Mouse (Mus musculus) spleen, adult 18-20 months (tissue): ENCODE results near the gene Gm45713.
A peak's percentile ranks its signal among the peaks of the same experiment; 100 is the strongest.
"Not testable (repeated sequence)": the region's sequence is repeated elsewhere in the genome, so short reads cannot be mapped to it uniquely, and the experiment has no call there.

Experiments
- DNase-seq, 2 experiments: peaks; one replicate each; pipeline ENCODE4 v3.0.0; 2022; ENCODE audit warnings: mixed read lengths in 2 of 2

Gene Gm45713

DNA sequence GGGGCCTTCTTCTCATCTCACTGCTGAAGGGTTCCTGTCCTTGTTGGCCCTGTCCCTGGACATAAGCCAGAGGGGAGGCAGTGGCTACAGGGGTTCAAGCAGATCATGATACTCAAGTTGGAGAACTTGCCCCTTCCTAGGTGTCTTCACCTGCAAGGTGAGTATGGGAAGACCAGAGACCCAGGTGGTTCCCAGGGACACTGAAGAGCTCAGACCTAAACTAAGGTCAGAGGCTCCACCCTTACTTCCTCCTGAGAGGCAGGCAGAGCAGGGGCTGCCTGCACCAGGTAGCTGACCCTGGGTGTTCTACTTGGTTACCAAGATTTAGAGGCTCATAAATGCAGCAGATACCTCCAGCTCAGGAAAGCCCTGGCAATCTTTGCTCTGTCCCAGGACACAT is 14.1 kb downstream of the Gm45713 start:
- DNase-seq: no peak

DNA sequence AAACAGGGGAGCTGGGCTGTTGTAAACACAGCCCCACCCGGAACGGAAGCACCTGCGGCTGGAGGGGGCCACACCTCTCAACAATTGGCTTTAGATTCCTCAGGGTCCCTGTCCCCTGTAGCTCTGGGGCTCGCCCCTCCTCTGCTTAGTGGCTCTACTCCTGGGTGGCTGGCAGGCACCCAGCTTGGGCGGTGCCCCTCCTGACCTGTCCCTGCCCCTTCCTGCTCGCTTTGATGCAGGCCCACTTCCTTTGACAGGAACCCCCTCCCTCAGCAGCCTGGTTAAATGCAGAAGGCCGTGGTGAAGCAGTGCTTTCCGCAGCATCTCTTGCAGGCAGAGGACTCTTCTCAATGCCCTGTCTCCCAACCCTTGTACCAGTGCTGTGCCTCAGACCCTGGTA is 14.6 kb downstream of the Gm45713 start:
- DNase-seq: peak; percentile 79 to 88

DNA sequence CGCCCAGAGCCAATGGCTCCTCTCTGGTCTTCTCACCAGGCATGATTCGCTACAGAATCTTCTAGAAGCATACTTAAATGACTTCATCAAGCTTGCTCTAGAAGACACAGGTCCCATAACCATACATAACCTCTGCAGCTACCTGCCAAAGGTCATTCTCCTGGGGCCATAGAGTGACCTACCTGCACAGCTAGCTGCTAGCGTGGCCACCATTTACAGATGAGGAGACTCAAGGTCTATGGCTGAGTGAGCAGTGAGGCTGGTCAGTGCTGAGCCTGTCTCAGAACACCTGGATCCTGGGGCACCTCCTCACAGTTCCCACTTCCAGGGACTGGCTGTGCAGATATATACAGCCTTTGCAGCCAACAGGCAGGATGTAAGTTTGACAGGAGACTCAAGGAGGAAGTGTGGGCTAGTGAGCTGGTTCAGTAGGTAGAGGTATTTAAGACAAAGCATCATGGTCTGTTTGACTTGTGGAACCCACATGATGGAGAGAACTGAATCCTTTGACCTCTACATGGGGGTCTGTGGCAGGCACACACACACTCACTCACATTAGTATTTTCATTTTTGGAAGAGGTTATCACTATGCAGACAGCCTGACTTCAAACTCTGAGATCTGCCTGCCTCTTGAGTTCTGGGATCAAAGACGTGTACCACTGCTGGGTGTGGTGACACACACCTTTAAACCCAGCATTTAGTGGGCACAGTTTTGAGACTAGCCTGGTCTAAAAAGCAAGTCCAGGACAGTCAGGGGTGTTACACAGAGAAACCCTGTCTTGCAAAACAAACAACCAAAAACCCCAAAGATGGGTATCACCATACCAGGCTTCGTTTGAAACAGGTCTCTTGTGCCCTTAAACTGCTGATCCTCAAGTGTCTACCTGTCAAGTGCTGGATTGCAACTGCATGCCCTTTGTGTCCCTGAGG is 16.0 kb downstream of the Gm45713 start:
- no peak for DNase-seq

DNA sequence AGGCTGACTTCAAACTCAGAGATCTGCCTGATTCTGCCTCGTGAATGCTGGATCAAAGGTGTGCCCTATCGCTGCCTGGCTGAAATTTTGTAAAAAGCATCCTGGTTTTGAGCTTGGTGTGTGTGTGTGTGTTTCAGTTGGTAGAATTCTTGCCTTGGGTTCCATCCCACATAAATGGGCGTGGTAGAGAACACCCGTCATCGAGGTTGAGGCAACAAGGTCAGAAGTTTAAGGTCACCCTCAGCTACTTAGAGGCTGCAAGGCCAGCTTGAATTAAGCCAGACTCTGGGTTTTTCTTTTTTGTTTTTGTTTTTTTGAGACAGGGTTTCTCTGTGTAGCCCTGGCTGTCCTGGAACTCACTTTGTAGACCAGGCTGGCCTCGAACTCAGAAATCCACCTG is 17.7 kb downstream of the Gm45713 start:
- DNase-seq: no peak

DNA sequence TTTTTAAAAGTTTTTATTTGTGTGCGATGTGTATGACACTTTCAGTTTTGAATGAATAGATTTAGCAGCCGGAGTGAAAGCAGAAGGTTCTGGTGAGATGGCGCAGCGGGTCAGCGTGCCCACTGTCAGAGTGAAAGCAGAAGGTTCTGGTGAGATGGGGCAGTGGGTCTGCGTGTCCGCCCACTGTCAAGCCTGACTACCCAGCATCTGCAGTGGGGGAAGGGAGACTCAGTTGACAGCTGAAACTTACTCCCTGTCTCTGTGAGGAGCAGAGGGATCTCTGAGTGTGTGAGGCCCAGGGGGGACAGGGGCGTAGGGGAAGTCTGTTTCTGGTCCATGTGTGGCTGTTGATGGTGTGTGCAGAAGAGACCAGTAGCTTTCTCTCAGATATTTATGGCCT is 18.5 kb downstream of the Gm45713 start:
- peak in 1 of 2 experiments; percentile 45 for DNase-seq

DNA sequence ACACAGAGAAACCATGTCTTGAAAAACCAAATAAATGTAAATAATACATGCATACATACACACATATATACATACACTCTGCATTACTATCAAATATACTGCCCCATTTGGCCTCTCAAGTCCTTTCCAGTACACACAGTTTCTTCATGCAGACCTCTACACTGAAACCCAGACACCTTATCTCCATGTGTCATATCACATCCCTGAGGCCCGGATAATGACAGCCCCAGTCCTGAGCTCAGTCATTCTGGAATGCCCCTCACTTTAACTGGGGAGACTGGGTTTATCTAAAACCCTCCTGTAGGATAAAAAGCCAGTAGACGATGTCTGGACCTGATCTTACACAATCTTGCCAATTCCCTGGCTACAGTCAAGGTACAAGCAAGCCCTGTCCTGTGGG is 22.6 kb downstream of the Gm45713 start:
- no peak for DNase-seq

DNA sequence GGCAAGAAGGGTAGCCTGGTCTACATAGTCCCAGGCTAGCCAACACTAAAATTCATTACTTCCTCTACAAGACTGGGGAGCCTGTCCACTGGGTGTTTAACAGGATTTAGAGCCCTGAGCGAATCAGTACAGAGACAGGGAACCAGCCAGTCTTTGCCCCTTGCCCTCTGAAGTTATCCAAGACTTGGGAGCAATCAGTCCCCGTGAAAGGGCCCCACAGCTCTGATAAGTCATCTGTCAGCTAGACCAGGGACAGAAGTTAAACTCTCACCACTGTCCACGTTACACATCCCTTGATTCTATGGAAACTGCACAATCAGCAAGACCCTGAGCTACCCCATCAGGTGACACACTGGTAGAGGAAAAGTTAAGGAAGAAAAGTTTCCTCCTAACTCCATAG is 23.5 kb downstream of the Gm45713 start:
- DNase-seq: no peak

DNA sequence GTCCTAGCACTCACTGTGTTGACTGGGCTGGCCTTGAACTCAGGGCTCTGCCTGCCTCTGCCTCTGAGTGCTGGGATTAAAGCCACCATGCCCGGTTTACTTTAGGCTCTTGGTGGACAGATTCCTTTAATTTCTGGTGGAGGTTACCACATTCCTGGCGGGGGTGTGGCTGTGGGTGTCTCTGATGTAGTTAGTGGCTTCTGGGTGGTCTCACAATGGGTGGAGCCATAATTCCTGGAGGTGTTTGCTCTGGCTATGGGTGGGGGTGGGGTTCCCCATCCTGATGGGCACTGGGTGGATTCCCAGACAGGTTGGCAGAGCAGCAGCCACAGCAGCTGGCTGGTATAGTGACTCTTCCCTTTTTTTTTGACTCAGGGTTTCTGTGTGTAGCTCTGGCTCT is 24.1 kb downstream of the Gm45713 start:
- DNase-seq: no peak

DNA sequence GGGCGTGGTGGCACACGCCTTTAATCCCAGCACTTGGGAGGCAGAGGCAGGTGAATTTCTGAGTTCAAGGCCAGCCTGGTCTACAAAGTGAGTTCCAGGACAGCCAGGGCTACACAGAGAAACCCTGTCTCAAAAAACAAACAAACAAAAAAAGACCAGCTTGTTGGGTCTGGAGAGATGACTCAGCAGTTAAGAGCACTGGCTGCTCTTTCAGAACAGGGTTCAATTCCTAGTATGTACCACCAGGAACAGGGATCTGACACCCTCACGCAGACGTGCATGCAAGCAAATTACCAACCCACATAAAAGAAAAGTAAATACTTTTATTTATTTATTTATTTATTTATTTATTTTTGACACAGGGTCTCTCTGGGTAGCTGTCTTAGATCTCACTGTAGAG is 25.9 kb downstream of the Gm45713 start:
- DNase-seq: not testable (repeated sequence)

DNA sequence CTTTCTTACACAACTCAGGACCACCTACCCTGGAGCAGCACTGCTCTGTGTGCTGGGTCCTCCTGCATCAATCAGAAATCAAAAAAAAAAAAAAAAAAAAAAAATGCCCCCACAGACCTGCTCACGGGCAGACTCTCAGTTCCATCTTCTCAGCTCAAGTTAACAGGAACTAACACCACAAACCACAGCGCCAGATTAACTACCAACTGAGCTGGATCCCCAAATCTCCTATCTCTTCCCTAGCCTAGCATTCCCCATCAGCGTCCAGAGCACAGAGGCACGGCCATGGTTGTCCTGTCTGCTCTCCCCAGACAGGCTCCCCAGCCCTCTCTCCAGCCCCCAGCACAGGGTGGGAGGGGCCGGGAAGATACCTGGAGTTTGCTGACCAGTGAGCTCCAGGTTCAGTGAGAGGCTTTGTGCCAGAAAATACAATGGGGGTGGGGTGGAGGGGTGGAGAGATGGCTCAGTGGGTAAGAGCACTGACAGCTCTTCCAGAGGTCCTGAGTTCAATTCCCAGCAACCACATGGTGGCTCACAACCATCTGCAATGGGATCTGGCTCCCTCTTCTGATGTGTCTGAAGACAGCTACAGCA is 28.9 kb downstream of the Gm45713 start:
- no peak for DNase-seq

DNA sequence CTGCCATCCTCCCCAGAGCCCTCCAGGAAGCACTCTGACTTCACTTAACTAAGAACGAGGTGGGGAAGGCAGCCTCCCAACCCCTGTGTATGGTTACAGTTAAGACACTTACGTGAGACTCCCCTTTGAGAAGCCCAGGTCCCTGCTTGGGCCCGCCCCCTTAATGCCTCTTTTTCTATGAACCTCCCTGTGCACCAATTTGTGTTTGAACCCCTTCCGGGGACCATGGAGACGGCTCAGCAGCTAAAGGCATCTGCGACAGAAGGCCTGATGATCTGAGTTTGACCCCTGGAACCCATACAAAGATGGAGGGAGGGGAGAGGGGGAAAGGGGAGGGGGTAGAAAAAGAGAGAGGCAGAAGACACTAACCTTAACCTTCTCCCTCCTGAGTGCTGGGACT is 29.6 kb downstream of the Gm45713 start:
- DNase-seq: no peak

DNA sequence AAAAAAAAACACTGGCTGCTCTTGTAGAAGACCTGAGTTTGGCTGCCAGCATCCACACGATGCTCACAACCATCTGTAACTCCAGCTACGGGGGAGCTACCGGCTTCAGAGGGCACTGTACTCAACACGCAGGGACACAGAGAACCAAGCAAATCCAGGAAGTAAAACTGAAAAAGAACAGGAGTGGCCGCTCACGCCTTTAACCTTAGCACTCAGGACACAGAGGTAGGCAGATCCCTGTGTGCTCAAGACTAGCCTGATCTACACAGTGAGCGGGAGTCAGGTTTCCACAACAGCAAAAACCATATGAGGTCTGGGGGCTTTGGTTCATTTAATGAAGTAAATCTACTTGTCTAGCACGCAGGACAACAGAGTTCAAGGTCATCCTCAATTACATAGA is 30.5 kb downstream of the Gm45713 start:
- no peak for DNase-seq

DNA sequence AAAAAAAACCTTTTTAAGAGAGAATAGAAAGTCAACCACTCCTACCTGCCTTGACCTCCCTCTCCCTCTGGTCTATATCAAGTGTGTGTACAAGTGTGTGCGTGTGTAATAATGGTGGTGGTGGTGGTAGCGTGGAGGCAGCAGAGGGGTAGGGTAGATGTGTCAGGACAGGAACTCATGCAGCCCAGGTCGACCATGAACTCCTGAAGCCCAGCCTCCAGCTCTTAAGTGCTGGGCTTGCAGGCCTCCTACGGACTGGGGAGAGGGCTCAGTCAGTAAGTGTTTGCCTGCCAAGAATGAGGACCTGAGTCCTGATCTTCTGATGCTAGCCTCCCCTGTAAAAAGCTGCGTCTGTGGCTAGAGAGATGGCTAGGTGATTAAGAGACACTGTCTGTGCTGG is 31.1 kb downstream of the Gm45713 start:
- no peak for DNase-seq

DNA sequence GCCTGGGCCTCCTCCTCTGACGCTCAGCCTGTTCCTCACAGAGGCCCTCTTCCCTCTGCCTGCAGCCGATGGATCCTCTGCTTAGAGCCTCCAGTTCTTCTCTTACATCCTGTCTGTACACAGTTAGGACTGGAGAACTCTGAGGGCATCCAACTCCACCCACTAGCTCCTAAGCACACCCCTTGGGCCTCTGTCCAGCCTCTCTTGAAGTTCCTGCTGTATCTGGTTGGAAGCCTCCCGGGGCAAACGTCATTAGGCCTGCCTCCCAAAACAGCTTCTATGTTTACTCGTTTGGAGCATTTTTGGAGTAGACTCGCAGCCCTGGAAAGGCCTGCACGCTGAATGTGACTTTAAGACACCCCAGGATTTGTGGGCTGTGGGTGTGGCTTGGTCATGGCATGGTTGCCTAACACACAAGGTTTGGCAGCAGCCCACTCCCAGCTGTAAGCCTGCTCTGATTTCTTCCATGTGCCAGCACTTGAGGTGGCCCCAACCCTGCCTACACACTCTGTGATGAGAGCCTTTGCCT is 32.3 kb downstream of the Gm45713 start, which contains the start of gene Fcgrt:
TSS of gene Fcgrt (minus strand) at position 200 of the 529 bp plus-strand sequence.
- peak in 1 of 2 experiments; percentile 47 for DNase-seq

DNA sequence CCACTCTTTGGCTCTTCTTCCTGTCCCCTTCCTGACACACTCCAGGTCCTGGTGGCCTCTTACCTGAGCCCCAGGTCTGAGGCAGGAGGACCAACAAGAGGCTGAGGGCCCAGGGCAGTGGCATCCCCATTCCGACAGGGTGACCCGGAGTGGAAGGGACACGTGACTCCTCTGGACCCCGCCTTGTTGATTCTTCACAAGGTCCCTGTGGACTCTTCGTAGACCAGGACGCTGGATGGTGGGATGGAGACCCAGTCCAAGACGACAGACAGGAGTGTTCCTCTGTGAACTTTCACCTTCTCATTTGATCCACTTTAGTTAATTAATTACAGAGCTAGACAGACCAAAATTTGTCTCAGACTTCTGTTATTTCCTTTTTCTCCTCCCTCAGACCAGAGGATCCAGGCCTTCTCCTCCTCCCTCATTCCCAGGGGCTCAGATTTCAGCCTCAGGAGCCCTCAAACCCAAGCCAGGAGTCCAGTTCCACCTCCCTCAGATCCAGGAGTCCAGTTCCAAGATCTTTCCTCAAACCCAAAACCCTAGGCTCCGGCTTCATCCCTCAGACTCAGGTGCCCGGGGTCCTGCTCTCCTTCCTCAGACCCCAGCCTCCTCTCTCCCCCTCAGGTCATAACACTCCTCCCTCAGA is 33.0 kb downstream of the Gm45713 start:
- no peak for DNase-seq

DNA sequence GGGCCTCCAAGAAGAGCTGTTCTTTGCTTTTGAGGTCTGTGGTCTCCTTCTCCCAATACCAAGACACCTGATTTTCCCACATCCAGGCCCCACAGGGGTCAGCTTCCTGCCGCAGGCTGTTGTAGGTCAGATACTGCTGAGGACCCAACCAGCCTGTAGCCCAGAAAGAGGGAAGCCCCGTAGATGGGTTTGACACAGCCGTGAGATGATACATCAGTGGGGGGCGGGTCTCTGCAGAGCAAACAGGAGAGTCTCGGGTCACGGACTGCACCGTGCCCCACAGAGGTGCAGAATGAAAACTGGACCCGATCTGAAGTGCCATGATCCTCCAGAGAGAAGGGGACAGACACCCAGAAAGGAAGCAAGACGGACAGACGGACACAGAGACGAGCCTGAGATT is 33.6 kb downstream of the Gm45713 start:
- no peak for DNase-seq

DNA sequence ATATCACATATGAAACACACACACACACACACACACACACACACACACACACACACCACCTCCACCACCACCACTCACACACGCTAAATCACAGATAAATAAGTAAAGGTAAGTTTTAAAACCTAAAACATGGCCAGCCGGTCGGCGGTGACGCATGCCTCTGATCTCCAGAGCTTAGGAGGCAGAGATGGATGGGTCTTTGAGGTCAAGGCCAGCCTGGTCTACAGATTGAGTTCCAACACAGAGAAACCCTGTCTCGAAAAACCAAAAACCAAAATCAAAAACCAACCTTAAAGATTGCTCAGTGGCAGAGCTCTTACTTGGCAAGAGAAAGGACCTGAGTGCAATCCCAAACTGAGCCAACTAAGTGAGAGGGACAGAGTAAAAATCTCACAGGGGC is 36.0 kb downstream of the Gm45713 start:
- DNase-seq: no peak

DNA sequence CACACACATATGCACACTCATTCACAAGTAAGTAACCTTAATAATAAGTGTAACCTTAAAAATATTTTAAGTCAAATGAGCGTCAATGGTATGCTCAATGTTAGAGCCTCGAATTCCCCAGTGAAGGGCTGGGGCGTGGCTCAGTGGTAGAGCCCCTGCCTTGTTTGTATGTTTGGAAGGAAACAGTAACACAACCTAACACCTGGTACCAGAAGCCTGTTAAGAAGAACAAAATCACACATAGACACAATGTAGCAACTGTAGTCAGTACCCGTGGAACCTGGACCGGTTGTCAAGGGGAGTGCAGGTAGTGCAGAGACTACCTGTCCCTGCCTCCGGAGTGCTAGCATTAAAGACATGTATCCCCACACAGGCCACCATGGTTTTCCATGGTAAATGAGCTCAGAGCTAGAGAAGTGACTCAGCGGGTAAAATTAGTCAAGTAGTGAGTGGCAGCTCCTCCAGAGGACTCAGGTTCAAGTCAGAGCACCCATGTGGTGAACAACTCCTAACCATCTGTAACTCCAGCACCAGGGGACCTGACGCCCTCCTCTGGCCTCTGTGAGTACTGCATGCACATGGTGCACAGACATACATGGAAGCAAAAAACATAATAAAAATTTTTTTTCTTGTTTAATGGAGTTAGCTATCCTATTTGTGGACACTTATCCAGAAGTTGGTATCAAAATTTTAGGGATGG is 37.3 kb downstream of the Gm45713 start:
- no peak for DNase-seq

DNA sequence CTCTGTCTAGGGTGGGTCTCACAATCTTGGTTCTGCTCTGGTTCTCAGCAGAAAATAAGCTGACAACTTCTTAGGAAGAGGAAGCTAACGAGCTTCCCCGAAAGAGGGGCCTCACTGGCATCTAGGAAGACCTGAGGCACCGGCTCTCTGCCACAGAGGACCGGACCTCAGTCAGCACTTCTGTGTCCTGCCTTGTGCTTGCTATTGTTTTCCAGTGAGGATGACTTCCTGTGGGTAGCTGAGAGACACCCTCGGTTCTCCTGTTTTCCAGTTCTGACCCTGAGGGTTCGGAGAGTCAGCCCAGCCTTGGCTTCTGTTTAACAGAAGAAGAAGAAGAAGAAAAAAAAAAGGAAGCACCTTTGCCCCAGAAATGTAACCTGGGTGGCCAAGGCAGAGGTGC is 38.6 kb downstream of the Gm45713 start:
- no peak for DNase-seq

DNA sequence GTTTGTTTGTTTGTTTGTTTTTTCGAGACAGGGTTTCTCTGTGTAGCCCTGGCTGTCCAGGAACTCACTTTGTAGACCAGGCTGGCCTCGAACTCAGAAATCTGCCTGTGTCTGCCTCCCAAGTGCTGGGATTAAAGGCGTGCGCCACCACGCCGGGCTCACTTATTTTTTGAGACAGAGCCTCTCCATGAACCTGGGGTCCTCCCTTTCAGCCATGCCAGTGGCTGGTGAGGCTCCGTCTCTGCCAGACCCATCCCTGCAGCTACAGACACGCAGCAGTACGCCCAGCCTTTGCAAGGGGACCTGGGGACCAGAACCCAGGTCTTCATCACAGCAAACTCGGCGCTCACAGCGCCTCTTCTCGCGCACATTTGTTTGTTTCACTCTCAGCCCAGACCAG is 40.1 kb downstream of the Gm45713 start:
- not testable (repeated sequence) for DNase-seq

DNA sequence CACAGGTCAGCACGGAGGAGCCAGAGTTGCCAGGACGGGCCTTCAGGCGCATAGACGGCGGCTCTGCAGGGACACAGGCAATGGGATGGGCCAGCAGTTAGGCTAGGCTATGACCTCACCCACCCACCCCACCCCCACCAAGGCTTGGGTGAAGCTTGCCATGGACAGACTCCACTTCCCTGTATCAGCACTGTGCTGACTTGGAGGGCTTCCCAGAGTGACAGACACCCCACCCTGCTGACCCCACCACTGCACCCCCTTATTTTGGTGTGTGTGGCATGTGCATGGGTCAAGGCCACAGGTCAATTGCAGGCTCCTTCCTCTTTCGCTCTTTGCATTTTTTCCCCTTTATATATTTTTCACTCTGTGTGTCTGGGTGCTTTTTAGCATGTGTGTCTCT is 40.7 kb downstream of the Gm45713 start:
- DNase-seq: no peak

DNA sequence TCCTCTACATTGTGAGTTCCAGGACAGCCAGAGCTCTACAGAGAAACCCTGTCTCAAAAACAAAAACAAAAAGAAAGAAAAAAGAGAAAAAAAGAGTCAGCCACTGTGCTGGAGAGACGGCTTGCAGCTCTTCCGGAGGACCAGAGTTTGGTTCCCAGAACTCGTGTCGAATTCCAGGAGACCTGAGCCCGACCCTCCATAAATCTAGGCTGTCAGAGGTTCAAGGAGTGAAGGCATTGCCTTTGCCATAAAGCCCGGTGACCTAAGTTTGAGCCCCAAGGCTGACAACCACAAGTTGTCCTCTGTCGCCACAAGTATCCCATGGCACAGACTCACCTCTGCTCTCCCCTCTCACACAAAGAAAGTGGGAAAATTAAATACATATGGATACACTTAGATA is 41.9 kb downstream of the Gm45713 start:
- DNase-seq: no peak

DNA sequence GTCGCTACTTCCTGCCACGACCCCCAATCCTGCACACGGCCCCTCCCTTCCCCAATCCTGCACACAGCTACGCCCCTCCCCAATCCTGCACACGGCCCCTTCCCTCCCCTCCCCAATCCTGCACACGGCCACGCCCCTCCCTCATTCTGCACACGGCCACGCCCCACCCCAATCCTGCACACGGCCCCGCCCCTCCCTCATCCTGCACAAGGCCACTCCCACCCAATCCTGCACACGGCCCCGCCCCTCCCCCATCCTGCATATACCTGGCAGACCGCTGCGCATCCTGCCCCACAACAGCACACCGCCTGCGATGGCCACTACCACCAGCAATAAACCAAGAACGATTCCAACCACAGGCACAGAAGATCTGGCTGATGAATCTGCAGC is 42.5 kb downstream of the Gm45713 start:
- no peak for DNase-seq
